Mouse (Mus musculus): ENCODE measurements around the gene Itpk1. TPM values are rescaled to one million over a fixed set of nuclear protein-coding genes. Genes with fewer than 3 reads are reported as not detected.

Gene Itpk1
- polyA plus RNA-seq, 2 experiments from 2014 or later, result 16.2 to 18.4 TPM

- no peak for ATAC-seq
Observed at GRCm38 (mm10) chr12:102713153-102713865, 8.6 kb upstream of the Itpk1 start.

GRCm38 (mm10) chr12:102710851-102711375, 6.2 kb upstream of the Itpk1 start:
- ATAC-seq, result no peak

GRCm38 (mm10) chr12:102709896-102710295, 5.2 kb upstream of the Itpk1 start:
- ATAC-seq, result no peak

- ATAC-seq, result no peak
Observed at GRCm38 (mm10) chr12:102708220-102708619, 3.5 kb upstream of the Itpk1 start.

- ATAC-seq, result no peak
Observed at GRCm38 (mm10) chr12:102706833-102707463, 2.2 kb upstream of the Itpk1 start.

- no peak for ATAC-seq
Observed at GRCm38 (mm10) chr12:102705906-102706640, 1.3 kb upstream of the Itpk1 start.

GRCm38 (mm10) chr12:102705216-102705871, 614 bp upstream of the Itpk1 start:
- peak; percentile 75 for ATAC-seq

GRCm38 (mm10) chr12:102703921-102704408, 765 bp downstream of the Itpk1 start:
- peak; percentile 20 for ATAC-seq

GRCm38 (mm10) chr12:102703441-102703840, 1.3 kb downstream of the Itpk1 start:
- ATAC-seq, result no peak

- ATAC-seq, result no peak
Observed at GRCm38 (mm10) chr12:102703111-102703412, 1.7 kb downstream of the Itpk1 start.

GRCm38 (mm10) chr12:102702356-102703110, 2.2 kb downstream of the Itpk1 start:
- no peak for ATAC-seq

GRCm38 (mm10) chr12:102701691-102702207, 3.0 kb downstream of the Itpk1 start:
- ATAC-seq, result no peak

GRCm38 (mm10) chr12:102700453-102700852, 4.3 kb downstream of the Itpk1 start:
- ATAC-seq, result no peak

- ATAC-seq, result peak; percentile 26
Observed at GRCm38 (mm10) chr12:102699156-102699555, 5.6 kb downstream of the Itpk1 start.

- ATAC-seq, result no peak
Observed at GRCm38 (mm10) chr12:102698089-102698684, 6.5 kb downstream of the Itpk1 start.

GRCm38 (mm10) chr12:102697381-102697780, 7.3 kb downstream of the Itpk1 start:
- no peak for ATAC-seq

- no peak for ATAC-seq
Observed at GRCm38 (mm10) chr12:102696635-102697354, 7.9 kb downstream of the Itpk1 start.

GRCm38 (mm10) chr12:102695369-102696239, 9.1 kb downstream of the Itpk1 start:
- peak; percentile 47 for ATAC-seq

GRCm38 (mm10) chr12:102691761-102692160, 13.0 kb downstream of the Itpk1 start:
- ATAC-seq, result no peak

GRCm38 (mm10) chr12:102691180-102691579, 13.6 kb downstream of the Itpk1 start:
- ATAC-seq, result no peak
